Mouse (Mus musculus): Measurements from ENCODE around the gene Adamtsl3.
A peak's percentile ranks its signal among the peaks of the same experiment; 100 is the strongest.

Adamtsl3 gene

GRCm38 (mm10) chr7:82533188-82533587 is 197.7 kb downstream of the Adamtsl3 start:
- no peak for DNase-seq

DNA sequence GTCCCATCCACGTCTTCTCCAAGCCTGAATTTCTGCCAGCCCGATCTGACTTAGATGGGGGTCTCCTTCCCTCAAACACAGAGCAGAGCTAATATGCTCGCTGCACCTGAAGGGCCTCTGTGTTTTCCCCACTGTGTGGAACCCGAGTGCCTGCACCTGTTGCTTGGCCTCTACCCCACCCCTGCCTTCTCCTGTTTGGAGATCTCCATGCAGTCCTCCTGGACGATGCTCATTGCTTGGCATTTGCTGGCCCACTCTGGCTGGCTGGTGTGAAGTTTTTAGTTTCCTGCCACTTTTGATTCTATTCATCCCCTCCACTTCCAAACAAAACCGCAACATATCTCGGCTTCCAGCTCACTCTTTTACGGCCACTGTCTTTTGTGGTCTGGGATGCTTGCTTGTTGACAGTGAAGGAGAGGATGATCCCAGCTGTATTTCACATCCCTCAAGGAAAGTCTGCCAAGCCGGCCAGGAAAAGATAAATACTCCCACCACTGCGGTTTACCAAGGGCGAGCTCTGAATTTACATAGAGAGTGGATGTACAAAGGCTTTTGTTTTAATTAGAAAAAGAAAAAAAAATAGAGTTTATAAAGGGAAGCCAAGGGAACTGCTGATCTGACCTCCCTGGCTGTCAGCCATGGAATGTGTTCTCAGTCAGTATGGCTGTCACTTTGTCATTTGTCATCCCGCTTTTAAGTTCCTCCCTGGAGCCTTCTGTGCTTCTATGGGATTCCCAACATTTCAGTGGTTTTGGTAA is 198.4 kb downstream of the Adamtsl3 start:
- no peak for DNase-seq

GRCm38 (mm10) chr7:82544390-82544919 is 209.0 kb downstream of the Adamtsl3 start:
- no peak for DNase-seq

DNA sequence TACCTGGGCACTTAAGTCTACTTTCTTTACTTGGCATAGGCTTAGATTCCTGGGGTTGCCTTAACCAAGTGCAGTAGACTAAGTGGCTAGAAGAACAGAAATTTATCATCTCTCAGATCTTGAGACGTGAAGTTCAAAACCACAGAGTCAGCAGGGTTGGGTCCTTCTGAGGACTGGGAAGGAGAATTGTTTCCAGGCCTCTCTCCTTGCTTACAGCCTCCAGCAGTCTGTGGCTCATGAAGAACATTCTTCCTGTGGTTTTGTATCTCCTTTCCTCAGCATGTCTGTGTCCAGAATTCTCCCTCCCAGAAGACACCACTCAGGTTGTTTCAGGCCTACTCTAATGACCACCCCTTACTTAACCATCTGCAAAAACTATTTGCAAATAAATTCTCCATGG is 216.5 kb downstream of the Adamtsl3 start:
- DNase-seq = no peak

DNA sequence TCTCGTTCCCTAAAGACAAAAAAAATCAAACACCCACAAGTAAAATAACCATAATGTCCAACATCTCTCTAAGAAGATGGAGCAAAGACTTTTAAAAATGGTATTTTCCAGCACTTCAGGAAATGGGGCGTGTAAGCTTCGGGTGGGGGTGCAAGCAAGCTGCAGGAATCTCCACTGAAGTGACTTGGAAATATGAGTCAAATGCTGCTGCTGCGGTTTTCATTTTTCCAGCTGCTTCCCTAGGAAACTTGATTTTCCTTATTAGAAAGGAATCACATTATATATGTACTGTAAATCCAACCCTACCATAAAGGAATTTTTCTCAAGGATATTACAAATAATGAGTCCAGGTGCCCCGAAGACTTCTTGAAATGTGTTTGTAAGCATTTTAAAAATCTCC is 220.3 kb downstream of the Adamtsl3 start:
- DNase-seq = no peak

GRCm38 (mm10) chr7:82556417-82556816 is 220.9 kb downstream of the Adamtsl3 start:
- DNase-seq = no peak

GRCm38 (mm10) chr7:82557111-82557510 is 221.6 kb downstream of the Adamtsl3 start:
- no peak for DNase-seq

- DNase-seq = no peak
These were observed 231.2 kb downstream of the Adamtsl3 start for GRCm38 (mm10) chr7:82566688-82567087.

GRCm38 (mm10) chr7:82567811-82568210 is 232.3 kb downstream of the Adamtsl3 start:
- DNase-seq = no peak

- peak; percentile 11 for DNase-seq
These were observed 237.5 kb downstream of the Adamtsl3 start for GRCm38 (mm10) chr7:82572981-82573380.

GRCm38 (mm10) chr7:82580007-82580406 is 244.5 kb downstream of the Adamtsl3 start:
- DNase-seq = no peak

- DNase-seq = no peak
These were observed 246.3 kb downstream of the Adamtsl3 start for GRCm38 (mm10) chr7:82581802-82582201.

- DNase-seq = no peak
These were observed 247.0 kb downstream of the Adamtsl3 start for GRCm38 (mm10) chr7:82582534-82582933.

- no peak for DNase-seq
These were observed 255.4 kb downstream of the Adamtsl3 start for GRCm38 (mm10) chr7:82590931-82591330.

DNA sequence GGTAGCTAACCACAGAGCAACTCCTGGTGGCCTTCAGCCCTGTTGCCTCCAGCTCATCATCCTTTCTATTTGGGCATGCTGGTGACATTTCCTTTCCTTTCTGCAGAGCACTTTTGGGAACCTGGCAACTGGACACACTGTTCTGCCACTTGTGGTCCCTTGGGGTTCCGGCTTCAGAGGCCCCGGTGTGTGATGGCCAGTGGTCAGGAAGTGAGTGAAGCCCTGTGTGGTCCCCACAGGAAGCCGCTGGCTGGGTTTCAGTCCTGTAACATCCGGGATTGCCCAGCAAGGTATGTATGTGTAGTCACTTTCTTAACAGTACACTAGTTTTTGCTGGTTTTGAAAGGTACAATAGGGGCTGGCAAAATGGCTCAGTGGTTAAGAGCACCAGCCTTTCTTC is 266.5 kb downstream of the Adamtsl3 start:
- no peak for DNase-seq

DNA sequence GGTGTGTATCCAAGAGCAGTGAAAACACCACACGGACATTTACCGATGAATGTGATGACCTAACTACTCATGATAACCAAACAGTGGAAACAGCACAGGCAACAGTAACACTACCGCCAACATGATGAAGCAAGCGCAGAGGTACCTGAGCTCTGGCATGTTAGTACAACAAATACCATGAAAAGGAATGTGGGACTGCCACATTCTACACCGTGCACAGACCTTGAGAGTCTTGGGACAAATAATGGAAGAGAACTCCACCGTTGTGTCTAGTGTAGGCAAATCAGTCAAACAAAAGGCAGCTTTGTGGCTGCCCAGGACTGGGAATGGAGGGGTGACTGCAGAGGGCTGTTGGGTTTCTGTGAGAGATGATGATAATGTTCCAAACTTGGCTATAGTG is 269.9 kb downstream of the Adamtsl3 start:
- no peak for DNase-seq

- DNase-seq = no peak
These were observed 274.1 kb downstream of the Adamtsl3 start for GRCm38 (mm10) chr7:82609629-82610028.

DNA sequence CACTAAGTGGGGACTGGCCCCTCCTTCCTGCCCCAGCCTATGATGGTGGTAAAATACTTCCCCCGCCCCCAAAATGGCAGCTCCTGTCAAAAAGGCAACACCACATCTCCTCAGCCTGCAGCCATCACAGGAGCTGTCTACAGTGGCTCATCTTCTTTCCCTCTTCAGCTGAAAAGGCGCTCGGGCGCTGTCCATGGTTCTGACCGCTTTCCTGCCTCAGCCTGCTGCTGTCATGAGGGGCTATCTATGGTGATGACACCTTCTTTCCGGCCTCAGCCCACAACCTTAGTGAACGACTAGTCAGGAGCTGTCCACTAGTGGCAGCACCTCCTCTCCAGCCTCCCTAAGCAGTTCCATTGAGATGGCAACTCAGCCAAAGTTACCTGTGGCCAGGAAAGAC is 289.8 kb downstream of the Adamtsl3 start:
- DNase-seq = no peak

GRCm38 (mm10) chr7:82647183-82647582 is 311.7 kb downstream of the Adamtsl3 start:
- DNase-seq = no peak

GRCm38 (mm10) chr7:82647909-82648308 is 312.4 kb downstream of the Adamtsl3 start:
- no peak for DNase-seq

DNA sequence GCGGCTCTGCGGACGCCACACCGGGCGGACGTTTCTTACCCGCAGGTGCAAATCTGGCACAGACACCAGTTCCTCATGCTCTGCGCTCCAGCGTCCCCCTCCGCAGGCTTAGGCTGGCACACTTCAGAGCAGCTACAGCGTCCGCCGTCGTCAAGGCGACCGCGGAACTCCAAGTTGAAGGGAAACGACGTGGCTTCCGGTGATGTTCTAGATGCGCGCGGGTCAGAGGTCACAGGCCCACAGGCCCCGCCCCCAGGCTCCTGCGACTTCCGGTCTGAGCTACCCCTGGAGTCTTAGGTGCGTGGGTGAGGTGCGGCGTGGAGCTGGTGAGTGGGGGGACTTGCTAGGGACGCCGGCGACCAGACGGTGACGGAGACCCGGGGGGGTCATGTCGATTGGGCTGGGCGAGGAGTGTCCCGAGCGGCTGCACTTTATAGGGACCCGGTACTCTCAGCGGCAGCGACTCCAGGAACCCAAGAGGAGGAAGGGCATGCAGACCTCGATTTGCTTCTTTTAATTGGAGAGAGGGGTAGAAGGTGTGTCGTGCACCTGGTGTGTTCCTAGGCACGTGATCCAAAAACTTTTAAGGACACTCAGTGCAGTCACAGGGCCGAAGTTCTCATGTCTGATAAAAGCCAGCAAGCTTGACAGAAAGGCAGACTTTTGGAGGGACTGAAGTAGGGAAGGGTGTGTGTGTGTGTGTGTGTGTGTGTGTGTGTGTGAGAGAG is 313.0 kb downstream of the Adamtsl3 start, which contains the start of the genes Saxo2 and Efl1:
Saxo2 (minus strand) TSS at position 176 of the 728 bp plus-strand sequence.
Efl1 (plus strand) TSS at position 262 of the 728 bp plus-strand sequence.
- DNase-seq = peak; percentile 94

- no peak for DNase-seq
These were observed 313.6 kb downstream of the Adamtsl3 start for GRCm38 (mm10) chr7:82649081-82649445.

Data from cerebellum, adult 11-12 months (tissue).